Mouse (Mus musculus) limb, embryonic 11.5 days (tissue): Measurements from ENCODE around the gene Muc3. TPM values are rescaled to one million over a fixed set of nuclear protein-coding genes. Genes with fewer than 3 reads are reported as not detected.
A peak's percentile ranks its signal among the peaks of the same experiment; 100 is the strongest.
"Not testable (repeated sequence)": the region's sequence is repeated elsewhere in the genome, so short reads cannot be mapped to it uniquely, and the experiment has no call there.

Source experiments
- ATAC-seq: fragments of 200-750 bp; cut with Nextera tagmentation; 2 replicates; pipeline ENCODE4 v1.8.0; 2017; ENCODE audit warnings: low read depth; ENCODE audit not compliant: insufficient number of reproducible peaks, low FRiP score, low TSS enrichment
- DNase-seq: peaks from one replicate; pipeline ENCODE4 v3.0.0-alpha.2; 2015; ENCODE audit warnings: low spot score
- H3K27ac ChIP-seq: fragments of 300-500 bp; sonication (generic); replicated peaks from 2 replicates; pipeline ENCODE4 v1.5.1; 2014; ENCODE audit warnings: low read depth, mild to moderate bottlenecking, low read length
- H3K27me3 ChIP-seq: fragments of 300-500 bp; sonication (generic); 2 replicates; pipeline ENCODE4 v1.6.1; 2014; ENCODE audit warnings: mild to moderate bottlenecking, low read length, mixed read lengths; ENCODE audit not compliant: control insufficient read depth, insufficient read depth
- H3K36me3 ChIP-seq: fragments of 300-500 bp; sonication (generic); 2 replicates; pipeline ENCODE4 v1.6.1; 2014; ENCODE audit warnings: mild to moderate bottlenecking, low read length, moderate library complexity, mixed read lengths; ENCODE audit not compliant: control insufficient read depth, insufficient read depth
- H3K4me1 ChIP-seq: fragments of 300-500 bp; sonication (generic); 2 replicates; pipeline ENCODE4 v1.6.1; 2014; ENCODE audit warnings: low read length, mixed read lengths; ENCODE audit not compliant: control insufficient read depth, insufficient read depth
- H3K4me2 ChIP-seq: fragments of 300-500 bp; sonication (generic); 2 replicates; pipeline ENCODE4 v1.6.1; 2014; ENCODE audit warnings: low read depth, mild to moderate bottlenecking, moderate library complexity; ENCODE audit not compliant: severe bottlenecking
- H3K4me3 ChIP-seq: fragments of 300-500 bp; sonication (generic); 2 replicates; pipeline ENCODE4 v1.5.1; 2014; ENCODE audit warnings: low read depth, low read length
- H3K9ac ChIP-seq: fragments of 300-500 bp; sonication (generic); 2 replicates; pipeline ENCODE4 v1.6.1; 2014; ENCODE audit warnings: mild to moderate bottlenecking, low read length
- H3K9me3 ChIP-seq: fragments of 300-500 bp; sonication (generic); 2 replicates; pipeline ENCODE4 v1.6.1; 2016; ENCODE audit warnings: low read length; ENCODE audit not compliant: control insufficient read depth
- WGBS: fragments of 180-500 bp; shearing (Covaris S2); extraction: QIAGEN DNeasy Blood & Tissue Kit; methylation state at CpG from one replicate; pipeline ENCODE4 v1.1.7; 2014; 5-methylcytosine and 5-hydroxymethylcytosine counted together
- polyA plus RNA-seq: library from polyadenylated mRNA; unstranded; fragments of >200 nt; fragmentation: Nextera tagmentation; extraction: Ambion mirVana; gene quantifications from 2 replicates; pipeline ENCODE4 v1.2.1, GENCODE M21; 2014

The Muc3 gene
- polyA plus RNA-seq, 1 experiment from 2014 or later: not detected

DNA sequence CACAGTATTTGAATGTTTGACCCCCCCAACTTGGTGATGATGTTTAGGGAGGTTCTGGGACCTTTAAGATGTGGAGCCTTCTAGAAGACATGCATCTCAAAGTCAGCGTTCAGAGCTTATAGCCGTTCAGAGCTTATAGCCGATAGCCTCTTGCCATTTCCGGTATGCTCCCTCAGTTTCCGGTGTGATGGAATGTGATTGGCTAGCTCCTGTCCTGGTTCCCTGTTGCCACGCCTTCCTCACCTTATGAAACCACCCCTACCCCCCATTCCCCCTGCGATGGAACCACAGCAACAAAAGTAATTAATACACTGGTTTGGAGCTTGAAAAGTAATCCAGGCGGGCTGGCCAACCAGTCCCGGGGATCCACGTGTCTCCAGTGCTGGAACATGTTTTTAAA lies 10.1 kb downstream of the Muc3 start:
- Histone ChIP-seq H3K4me3 (no peak overlapping the region), H3K4me1 (no peaks in the 10 kb centered on the region), H3K4me2 (no peak overlapping the region), H3K9ac (no peak overlapping the region), H3K36me3 (no peaks in the 10 kb centered on the region), H3K9me3 (no peaks in the 10 kb centered on the region), H3K27ac (no peak overlapping the region), H3K27me3 (no peaks in the 10 kb centered on the region)
- no peak for DNase-seq
- WGBS: 85% methylated on average over 10 of the region's 10 CpGs
- ATAC-seq: no peak

DNA sequence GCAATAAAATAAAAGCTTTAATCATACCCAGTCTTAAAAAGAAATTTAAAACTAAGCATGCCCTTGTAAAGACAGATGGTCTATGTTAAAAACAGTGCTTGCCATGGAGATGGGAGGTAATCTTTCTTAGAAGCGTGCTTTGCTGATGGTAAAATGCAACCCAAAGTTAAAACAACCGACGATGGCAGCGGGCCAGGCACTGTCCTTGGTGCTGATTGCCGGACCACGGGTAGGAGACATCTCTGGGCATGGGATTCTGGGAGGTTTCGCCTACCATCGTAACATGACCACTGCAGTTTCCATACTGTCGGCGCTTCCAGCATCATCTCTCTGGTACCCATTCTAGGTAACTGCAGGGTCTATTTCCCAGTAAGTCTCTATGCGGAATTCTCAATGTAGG lies 14.2 kb downstream of the Muc3 start:
- H3K4me3 ChIP-seq: no peak overlapping the region
- H3K9me3 ChIP-seq: no peaks in the 10 kb centered on the region
- no peak overlapping the region for H3K4me2 ChIP-seq
- H3K36me3 ChIP-seq: no peaks in the 10 kb centered on the region
- ATAC-seq (no peak), DNase-seq (peak; percentile 74)
- no peak overlapping the region for H3K27ac ChIP-seq
- no peaks in the 10 kb centered on the region for H3K27me3 ChIP-seq
- no peak overlapping the region for H3K9ac ChIP-seq
- H3K4me1 ChIP-seq: no peaks in the 10 kb centered on the region
- 38% methylated on average over 11 of the region's 11 CpGs for WGBS

- no peak for ATAC-seq
- Histone ChIP-seq H3K4me1 (peaks cover 6% of the 10 kb centered on the region; the same call in 1 of the 2 replicates), H3K4me2 (no peak overlapping the region), H3K9me3 (no peaks in the 10 kb centered on the region), H3K36me3 (no peaks in the 10 kb centered on the region), H3K27me3 (no peaks in the 10 kb centered on the region), H3K27ac (no peak overlapping the region), H3K9ac (no peak overlapping the region), H3K4me3 (no peak overlapping the region)
- under 1% methylated on average over 3 of the region's 3 CpGs for WGBS
- DNase-seq: peak; percentile 75
Observed at GRCm38 (mm10) chr5:137131490-137131889, 17.6 kb downstream of the Muc3 start.

DNA sequence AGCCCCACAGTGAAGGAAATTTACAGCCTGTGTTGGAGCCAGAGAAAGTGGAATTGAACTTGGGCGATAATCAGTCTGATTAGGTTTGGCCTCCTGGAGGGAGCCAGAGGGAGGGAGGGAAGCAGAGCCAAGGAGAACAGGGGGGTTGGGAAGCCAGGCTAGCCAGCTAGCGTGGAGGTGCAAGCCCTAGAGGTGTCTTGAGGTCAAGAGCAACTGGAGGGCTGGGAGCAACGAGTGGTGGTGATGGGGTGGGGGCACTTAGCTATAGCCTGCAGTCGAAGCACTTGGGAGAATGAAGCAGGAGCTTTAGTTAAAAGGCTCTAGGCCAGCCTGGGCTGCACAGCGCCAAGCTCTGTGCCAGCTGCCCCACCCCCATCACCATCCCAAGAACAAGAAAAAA lies 19.8 kb downstream of the Muc3 start:
- H3K9ac ChIP-seq: no peak overlapping the region
- H3K4me3 ChIP-seq: no peak overlapping the region
- H3K27ac ChIP-seq: no peak overlapping the region
- no peaks in the 10 kb centered on the region for H3K27me3 ChIP-seq
- 20% methylated on average over 5 of the region's 5 CpGs for WGBS
- H3K4me2 ChIP-seq: no peak overlapping the region
- no peak for DNase-seq
- H3K9me3 ChIP-seq: no peaks in the 10 kb centered on the region
- H3K36me3 ChIP-seq: no peaks in the 10 kb centered on the region
- ATAC-seq: no peak
- H3K4me1 ChIP-seq: peaks cover 6% of the 10 kb centered on the region; the same call in 1 of the 2 replicates

DNA sequence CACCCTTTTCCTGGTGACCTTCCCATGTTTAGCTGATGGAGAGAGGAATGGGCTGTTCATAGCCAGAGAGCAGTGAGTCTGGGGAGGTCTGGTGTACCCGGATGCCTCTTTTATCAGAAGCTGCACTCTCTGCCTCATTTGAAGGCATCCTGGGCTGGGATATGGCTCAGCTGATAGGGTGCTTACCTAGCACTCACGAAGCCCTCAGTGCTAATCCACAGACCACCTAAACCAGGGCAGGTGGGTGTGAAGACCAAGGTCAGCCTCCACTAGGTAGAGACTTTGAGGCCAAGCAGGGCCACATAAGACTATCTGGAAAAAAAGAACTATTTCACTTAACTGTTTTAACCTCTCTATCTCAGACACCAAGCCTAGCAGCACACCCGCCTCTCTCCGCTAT lies 25.6 kb downstream of the Muc3 start:
- Histone ChIP-seq H3K27ac (no peak overlapping the region), H3K27me3 (no peaks in the 10 kb centered on the region), H3K4me1 (peaks cover 3% of the 10 kb centered on the region; the same call in 1 of the 2 replicates), H3K9ac (no peak overlapping the region), H3K4me2 (no peak overlapping the region), H3K4me3 (no peak overlapping the region), H3K36me3 (no peaks in the 10 kb centered on the region), H3K9me3 (no peaks in the 10 kb centered on the region)
- ATAC-seq (no peak), DNase-seq (no peak)
- WGBS: 81% methylated on average over 4 of the region's 4 CpGs

GRCm38 (mm10) chr5:137122686-137123193 lies 26.4 kb downstream of the Muc3 start:
- Histone ChIP-seq H3K4me2 (no peak overlapping the region), H3K4me3 (no peak overlapping the region)

GRCm38 (mm10) chr5:137121280-137121679 lies 27.8 kb downstream of the Muc3 start:
- ATAC-seq (no peak), DNase-seq (no peak)

More at GRCm38 (mm10) chr5:137122686-137123193, 26.4 kb downstream of the Muc3 start:
- peaks cover 3% of the 10 kb centered on the region; the same call in 1 of the 2 replicates for H3K4me1 ChIP-seq
- H3K27me3 ChIP-seq: no peaks in the 10 kb centered on the region
- no peak overlapping the region for H3K27ac ChIP-seq
- 8% methylated on average over 14 of the region's 14 CpGs for WGBS
- no peaks in the 10 kb centered on the region for H3K36me3 ChIP-seq
- DNase-seq (peak; percentile 87), ATAC-seq (no peak)
- no peak overlapping the region for H3K9ac ChIP-seq
- H3K9me3 ChIP-seq: no peaks in the 10 kb centered on the region

GRCm38 (mm10) chr5:137118878-137119277 lies 30.2 kb downstream of the Muc3 start:
- Histone ChIP-seq H3K36me3 (peaks cover 6% of the 10 kb centered on the region), H3K27ac (no peak overlapping the region), H3K9ac (no peak overlapping the region), H3K9me3 (no peaks in the 10 kb centered on the region), H3K4me3 (no peak overlapping the region), H3K4me1 (peaks cover 8% of the 10 kb centered on the region; the same call in 1 of the 2 replicates), H3K27me3 (no peaks in the 10 kb centered on the region), H3K4me2 (no peak overlapping the region)
- 78% methylated on average over 4 of the region's 4 CpGs for WGBS
- ATAC-seq (no peak), DNase-seq (no peak)

More at GRCm38 (mm10) chr5:137121280-137121679, 27.8 kb downstream of the Muc3 start:
- Histone ChIP-seq H3K27me3 (no peaks in the 10 kb centered on the region), H3K9ac (no peak overlapping the region), H3K4me1 (peaks cover 3% of the 10 kb centered on the region; the same call in 1 of the 2 replicates), H3K4me2 (no peak overlapping the region), H3K4me3 (no peak overlapping the region), H3K36me3 (no peaks in the 10 kb centered on the region), H3K9me3 (no peaks in the 10 kb centered on the region), H3K27ac (no peak overlapping the region)
- 78% methylated on average over 4 of the region's 4 CpGs for WGBS

DNA sequence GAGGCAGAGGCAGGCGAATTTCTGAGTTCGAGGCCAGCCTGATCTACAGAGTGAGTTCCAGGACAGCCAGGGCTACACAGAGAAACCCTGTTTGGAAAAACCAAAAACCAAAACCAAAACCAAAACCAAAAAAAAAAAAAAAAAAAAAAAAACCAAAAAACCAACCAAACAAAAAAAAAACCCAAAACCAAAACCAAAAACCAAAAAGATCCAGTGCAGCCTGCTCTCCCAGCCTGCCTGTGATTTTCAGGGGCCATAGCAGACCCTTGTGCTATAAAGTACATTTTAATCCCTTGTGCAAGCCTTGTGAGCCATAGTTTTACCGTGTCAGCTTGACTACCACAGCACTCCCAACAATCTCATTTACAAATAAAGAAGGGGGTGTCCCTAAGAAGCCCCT lies 31.1 kb downstream of the Muc3 start:
- not testable (repeated sequence) for H3K9me3 ChIP-seq, H3K4me2 ChIP-seq, H3K27me3 ChIP-seq, H3K27ac ChIP-seq, H3K4me3 ChIP-seq, ATAC-seq, H3K9ac ChIP-seq, H3K4me1 ChIP-seq, DNase-seq
- WGBS: 94% methylated on average over 3 of the region's 3 CpGs
- H3K36me3 ChIP-seq: peaks cover 12% of the 10 kb centered on the region
